Mouse (Mus musculus) hindbrain, postnatal 0 days (tissue): ENCODE data around the gene Ap4e1. TPM values are rescaled to one million over a fixed set of nuclear protein-coding genes. Genes with fewer than 3 reads are reported as not detected.
"Not testable (repeated sequence)": the region's sequence is repeated elsewhere in the genome, so short reads cannot be mapped to it uniquely, and the experiment has no call there.

ENCODE experiments used
- ATAC-seq: fragments of 200-750 bp; cut with Nextera tagmentation; 2 replicates; pipeline ENCODE4 v1.8.0; 2017; ENCODE audit warnings: mild to moderate bottlenecking, moderate TSS enrichment, moderate library complexity
- DNase-seq: peaks from one replicate; pipeline ENCODE4 v3.0.0-alpha.2; 2015; ENCODE audit warnings: low spot score
- H3K27ac ChIP-seq: fragments of 300-500 bp; sonication (generic); 2 replicates; pipeline ENCODE4 v1.5.1; 2014; ENCODE audit warnings: mild to moderate bottlenecking
- H3K27me3 ChIP-seq: fragments of 300-500 bp; sonication (generic); 2 replicates; pipeline ENCODE4 v1.6.1; 2014; ENCODE audit warnings: low read length, mixed read lengths; ENCODE audit not compliant: insufficient read depth
- H3K36me3 ChIP-seq: fragments of 300-500 bp; sonication (generic); 2 replicates; pipeline ENCODE4 v1.6.1; 2014; ENCODE audit warnings: low read length, mixed read lengths; ENCODE audit not compliant: insufficient read depth
- H3K4me1 ChIP-seq: fragments of 300-500 bp; sonication (generic); 2 replicates; pipeline ENCODE4 v1.6.1; 2014; ENCODE audit warnings: antibody characterized with exemption, low read length, mixed read lengths; ENCODE audit not compliant: insufficient read depth
- H3K4me2 ChIP-seq: fragments of 300-500 bp; sonication (generic); 2 replicates; pipeline ENCODE4 v1.6.1; 2014; ENCODE audit warnings: low read depth, mild to moderate bottlenecking, low read length, moderate library complexity, mixed read lengths
- H3K4me3 ChIP-seq: fragments of 300-500 bp; sonication (generic); 2 replicates; pipeline ENCODE4 v1.5.1; 2014; ENCODE audit warnings: low read length
- H3K9ac ChIP-seq: fragments of 300-500 bp; sonication (generic); replicated peaks from 2 replicates; pipeline ENCODE4 v1.6.1; 2014; ENCODE audit warnings: mild to moderate bottlenecking, low read length, moderate library complexity, mixed read lengths
- H3K9me3 ChIP-seq: fragments of 300-500 bp; sonication (generic); 2 replicates; pipeline ENCODE4 v1.6.1; 2016; ENCODE audit warnings: low read length, mixed read lengths
- CTCF ChIP-seq: IDR thresholded peaks from 2 replicates; pipeline ENCODE4 v1.5.1; 2016; ENCODE audit warnings: antibody characterized with exemption, control low read depth, low read depth
- WGBS: fragments of 180-500 bp; shearing (Covaris S2); extraction: QIAGEN DNeasy Blood & Tissue Kit; methylation state at CpG from one replicate; pipeline ENCODE4 v1.1.7; 2014; 5-methylcytosine and 5-hydroxymethylcytosine counted together
- polyA plus RNA-seq: library from polyadenylated mRNA; unstranded; fragments of >200 nt; fragmentation: Nextera tagmentation; extraction: Ambion mirVana; gene quantifications from 2 replicates; pipeline ENCODE4 v1.2.1, GENCODE M21; 2015
- total RNA-seq: library from RNA; depleted of rRNA; stranded (reverse); fragments of >200 nt; gene quantifications from 2 replicates; pipeline ENCODE4 v1.2.3, GENCODE M21; 2014

Gene Ap4e1
- total and polyA plus RNA-seq, 2 experiments from 2014 or later = 5.9 to 10.1 TPM

DNA sequence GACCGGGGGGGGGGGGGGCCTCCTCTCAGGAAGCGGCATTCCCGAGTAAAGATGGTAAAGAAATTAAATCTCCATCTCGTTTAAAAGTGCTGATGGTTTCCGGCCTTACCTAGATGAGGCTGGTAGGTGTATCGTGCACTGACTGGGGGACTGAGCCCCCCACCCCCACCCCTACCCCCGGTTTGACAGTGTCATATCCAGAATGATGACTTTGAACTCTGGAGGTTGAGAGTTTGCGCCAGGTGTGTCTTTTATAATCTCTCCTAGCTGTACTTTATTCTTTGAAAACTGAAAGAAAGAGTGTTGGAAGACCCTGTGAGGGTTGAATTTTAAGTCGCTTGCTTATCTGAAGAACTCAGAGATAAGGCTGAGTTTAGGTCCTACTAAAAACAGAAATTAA lies 62.4 kb downstream of the Ap4e1 start:
- Histone ChIP-seq H3K36me3 (no peaks in the 10 kb centered on the region), H3K4me1 (peaks cover 5% of the 10 kb centered on the region; the same call in 1 of the 2 replicates), H3K27me3 (no peaks in the 10 kb centered on the region), H3K9ac (peak overlapping the region; percentile 61), H3K27ac (peak overlapping the region; percentile 26; the same call in 1 of the 2 replicates), H3K4me2 (peak overlapping the region; percentile 71), H3K4me3 (peak overlapping the region; percentile 75), H3K9me3 (no peaks in the 10 kb centered on the region)
- DNase-seq (no peak), ATAC-seq (no peak)
- WGBS = 10% methylated on average over 9 of the region's 9 CpGs
- no peak for TF ChIP-seq CTCF

- Histone ChIP-seq H3K4me2 (no peak overlapping the region), H3K27me3 (no peaks in the 10 kb centered on the region), H3K9me3 (no peaks in the 10 kb centered on the region), H3K36me3 (no peaks in the 10 kb centered on the region), H3K4me1 (peaks cover 5% of the 10 kb centered on the region; the same call in 1 of the 2 replicates), H3K9ac (no peak overlapping the region), H3K27ac (no peak overlapping the region), H3K4me3 (no peak overlapping the region)
- TF ChIP-seq CTCF = no peak
- WGBS = 97% methylated on average over 2 of the region's 2 CpGs
- DNase-seq (no peak), ATAC-seq (no peak)
Observed at GRCm38 (mm10) chr2:127074116-127074515, 65.6 kb downstream of the Ap4e1 start.

DNA sequence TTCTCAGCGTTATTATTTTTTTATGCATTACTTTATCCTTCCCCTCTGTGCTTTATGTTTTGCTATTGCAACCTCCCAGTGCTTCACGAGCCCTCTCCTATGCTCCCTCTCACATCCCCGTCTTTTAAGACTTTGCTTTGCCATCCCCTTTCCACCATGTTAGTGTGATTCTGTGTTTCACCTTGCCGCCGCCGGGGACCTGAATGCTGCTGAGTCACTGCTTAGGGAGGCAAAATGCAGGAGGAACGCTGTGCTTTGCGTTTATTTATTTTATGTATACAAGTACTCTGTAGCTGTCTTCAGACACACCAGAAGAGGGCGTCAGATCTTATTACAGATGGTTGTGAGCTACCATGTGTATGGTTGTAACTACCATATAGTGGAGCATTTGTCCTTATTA lies 69.1 kb downstream of the Ap4e1 start:
- Histone ChIP-seq H3K9ac (no peak overlapping the region), H3K4me3 (no peak overlapping the region), H3K36me3 (no peaks in the 10 kb centered on the region), H3K9me3 (no peaks in the 10 kb centered on the region), H3K4me2 (no peak overlapping the region), H3K27me3 (no peaks in the 10 kb centered on the region), H3K27ac (no peak overlapping the region), H3K4me1 (no peaks in the 10 kb centered on the region)
- ATAC-seq (no peak), DNase-seq (no peak)
- TF ChIP-seq CTCF = no peak
- 73% methylated on average over 9 of the region's 9 CpGs for WGBS

DNA sequence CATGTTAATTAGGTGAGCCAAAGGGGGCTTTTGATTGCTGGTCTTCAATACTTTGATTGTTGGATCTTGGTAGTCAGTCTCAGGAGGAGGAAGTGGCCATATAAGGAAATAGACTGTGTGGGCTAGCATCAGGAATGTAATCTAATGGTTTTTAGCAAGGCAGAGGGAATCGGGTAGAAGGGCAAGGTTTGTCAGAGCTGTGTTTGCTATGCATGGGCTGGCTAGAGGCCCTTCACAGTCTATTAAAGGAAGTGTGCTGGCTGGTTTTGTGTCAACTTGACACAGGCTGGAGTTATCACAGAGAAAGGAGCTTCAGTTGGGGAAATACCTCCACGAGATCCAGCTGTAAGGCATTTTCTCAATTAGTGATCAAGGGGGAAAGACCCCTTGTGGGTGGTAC lies 70.5 kb downstream of the Ap4e1 start:
- WGBS = 77% methylated on average over 2 of the region's 2 CpGs

GRCm38 (mm10) chr2:127079881-127080590 lies 71.5 kb downstream of the Ap4e1 start:
- Histone ChIP-seq H3K4me1 (no peaks in the 10 kb centered on the region), H3K27me3 (no peaks in the 10 kb centered on the region), H3K4me2 (no peak overlapping the region), H3K27ac (no peak overlapping the region), H3K36me3 (no peaks in the 10 kb centered on the region), H3K4me3 (no peak overlapping the region), H3K9ac (no peak overlapping the region), H3K9me3 (no peaks in the 10 kb centered on the region)
- WGBS = 88% methylated on average over 11 of the region's 11 CpGs
- DNase-seq = no peak
- ATAC-seq = no peak
- no peak for TF ChIP-seq CTCF

More for the DNA sequence above, 70.5 kb downstream of the Ap4e1 start:
- H3K4me2 ChIP-seq, H3K9ac ChIP-seq, DNase-seq, H3K4me1 ChIP-seq, ATAC-seq, H3K9me3 ChIP-seq, H3K36me3 ChIP-seq, H3K27ac ChIP-seq, H3K4me3 ChIP-seq, H3K27me3 ChIP-seq: not testable (repeated sequence)

- H3K27me3 ChIP-seq = no peaks in the 10 kb centered on the region
Observed at GRCm38 (mm10) chr2:127080591-127081218, 72.2 kb downstream of the Ap4e1 start.

DNA sequence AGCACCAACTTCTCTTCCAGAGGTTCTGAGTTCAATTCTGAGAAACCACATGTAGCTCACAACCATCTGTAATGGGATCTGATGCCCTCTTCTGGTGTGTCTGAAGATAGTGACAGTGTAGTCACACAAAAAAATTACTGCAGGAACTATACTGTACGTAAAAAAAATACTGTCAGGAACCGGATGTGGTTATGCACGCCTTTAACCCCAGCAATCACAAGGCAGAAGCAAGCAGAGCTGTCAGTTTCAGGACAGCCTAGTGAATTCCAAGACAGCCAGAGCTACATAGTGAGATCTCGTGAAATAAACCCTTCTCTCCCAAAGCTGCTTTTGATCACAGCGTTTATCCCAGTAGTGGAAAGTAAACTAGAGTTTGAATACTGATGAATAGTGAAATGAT lies 77.7 kb downstream of the Ap4e1 start:
- Histone ChIP-seq H3K4me3 (no peak overlapping the region), H3K9me3 (no peaks in the 10 kb centered on the region), H3K27ac (no peak overlapping the region), H3K36me3 (no peaks in the 10 kb centered on the region), H3K27me3 (no peaks in the 10 kb centered on the region), H3K4me2 (no peak overlapping the region), H3K4me1 (no peaks in the 10 kb centered on the region), H3K9ac (no peak overlapping the region)
- 93% methylated on average over 5 of the region's 5 CpGs for WGBS
- DNase-seq (no peak), ATAC-seq (no peak)
- TF ChIP-seq CTCF = no peak

More at GRCm38 (mm10) chr2:127080591-127081218, 72.2 kb downstream of the Ap4e1 start:
- H3K27ac ChIP-seq = no peak overlapping the region
- no peaks in the 10 kb centered on the region for H3K9me3 ChIP-seq
- ATAC-seq = no peak
- no peaks in the 10 kb centered on the region for H3K36me3 ChIP-seq
- no peak overlapping the region for H3K9ac ChIP-seq
- H3K4me1 ChIP-seq = no peaks in the 10 kb centered on the region
- 94% methylated on average over 11 of the region's 11 CpGs for WGBS
- TF ChIP-seq CTCF = no peak
- no peak for DNase-seq
- no peak overlapping the region for H3K4me3 ChIP-seq
- H3K4me2 ChIP-seq = no peak overlapping the region

- DNase-seq, H3K27ac ChIP-seq, H3K4me2 ChIP-seq, H3K36me3 ChIP-seq, H3K9me3 ChIP-seq, H3K4me3 ChIP-seq, H3K4me1 ChIP-seq, ATAC-seq, H3K27me3 ChIP-seq, H3K9ac ChIP-seq: not testable (repeated sequence)
Observed at GRCm38 (mm10) chr2:127090151-127090550, 81.6 kb downstream of the Ap4e1 start.
